Mouse (Mus musculus) heart, embryonic 12.5 days (tissue): ENCODE results near the gene Traip. TPM values are rescaled to one million over a fixed set of nuclear protein-coding genes. Genes with fewer than 3 reads are reported as not detected.

ENCODE experiments used
- ATAC-seq: fragments of 200-750 bp; cut with Nextera tagmentation; 2 replicates; pipeline ENCODE4 v1.8.0; 2017; ENCODE audit warnings: moderate TSS enrichment, moderate library complexity; ENCODE audit not compliant: insufficient number of reproducible peaks, low FRiP score
- H3K27ac ChIP-seq: fragments of 300-500 bp; sonication (generic); 2 replicates; pipeline ENCODE4 v1.5.1; 2016; ENCODE audit warnings: mild to moderate bottlenecking, moderate library complexity; ENCODE audit not compliant: poor library complexity, severe bottlenecking
- H3K27me3 ChIP-seq: fragments of 300-500 bp; sonication (generic); replicated peaks from 2 replicates; pipeline ENCODE4 v1.6.1; 2016; ENCODE audit warnings: mild to moderate bottlenecking, moderate library complexity
- H3K36me3 ChIP-seq: fragments of 300-500 bp; sonication (generic); 2 replicates; pipeline ENCODE4 v1.6.1; 2016; ENCODE audit warnings: mild to moderate bottlenecking, moderate library complexity
- H3K4me1 ChIP-seq: fragments of 300-500 bp; sonication (generic); replicated peaks from 2 replicates; pipeline ENCODE4 v1.6.1; 2016; ENCODE audit warnings: mild to moderate bottlenecking
- H3K4me2 ChIP-seq: fragments of 300-500 bp; sonication (generic); 2 replicates; pipeline ENCODE4 v1.6.1; 2016; ENCODE audit warnings: mild to moderate bottlenecking, moderate library complexity
- H3K4me3 ChIP-seq: fragments of 300-500 bp; sonication (generic); 2 replicates; pipeline ENCODE4 v1.5.1; 2016; ENCODE audit warnings: mild to moderate bottlenecking
- H3K9ac ChIP-seq: fragments of 300-500 bp; sonication (generic); 2 replicates; pipeline ENCODE4 v1.6.1; 2016; ENCODE audit warnings: mild to moderate bottlenecking, moderate library complexity
- H3K9me3 ChIP-seq: fragments of 300-500 bp; sonication (generic); replicated peaks from 2 replicates; pipeline ENCODE4 v1.6.1; 2016; ENCODE audit warnings: mild to moderate bottlenecking, moderate library complexity
- WGBS: fragments of 180-500 bp; shearing (Covaris S2); methylation state at CpG from one replicate; pipeline ENCODE4 v1.1.7; 2016; 5-methylcytosine and 5-hydroxymethylcytosine counted together
- polyA plus RNA-seq: library from polyadenylated mRNA; unstranded; fragments of >200 nt; fragmentation: Nextera tagmentation; extraction: Ambion mirVana; gene quantifications from 2 replicates; pipeline ENCODE4 v1.2.1, GENCODE M21; 2016

The Traip gene
- 12.4 and 13.1 TPM in 2 replicates for polyA plus RNA-seq

GRCm38 (mm10) chr9:107949922-107950235 lies at the start of gene Traip:
Gene Traip (plus strand): TSS chr9:107950136.
- H3K4me3 ChIP-seq: peak within 1 kb of the TSS; percentile 86
- H3K4me1 ChIP-seq: peaks cover 13% of the 10 kb centered on the region
- peak within 1 kb of the TSS; percentile 73 for H3K9ac ChIP-seq
- no peaks in the 10 kb centered on the region for H3K9me3 ChIP-seq
- peak within 1 kb of the TSS; percentile 79 for H3K4me2 ChIP-seq
- H3K27ac ChIP-seq: peak within 1 kb of the TSS; percentile 64
- H3K36me3 ChIP-seq: no peaks in the 10 kb centered on the region
- H3K27me3 ChIP-seq: 0 out of 2 replicates have a peak, but pooled peaks cover 3% of the 10 kb centered on the region
- no peak for ATAC-seq
- WGBS: 87% methylated on average over 10 of the region's 10 CpGs

GRCm38 (mm10) chr9:107900840-107901626 lies 48.9 kb upstream of the Traip start:
- no peak for ATAC-seq
- Histone ChIP-seq H3K4me3 (peak overlapping the region; percentile 41), H3K27ac (no peak overlapping the region), H3K4me2 (peak overlapping the region; percentile 76), H3K36me3 (peaks cover 18% of the 10 kb centered on the region; the same call in 1 of the 2 replicates), H3K9me3 (no peaks in the 10 kb centered on the region), H3K27me3 (peaks cover 42% of the 10 kb centered on the region), H3K9ac (peak overlapping the region; percentile 66), H3K4me1 (peaks cover 12% of the 10 kb centered on the region)
- 6% methylated on average over 44 of the region's 44 CpGs for WGBS

- peaks cover 17% of the 10 kb centered on the region for H3K4me1 ChIP-seq
- WGBS: 27% methylated on average over 17 of the region's 17 CpGs
- H3K27me3 ChIP-seq: peaks cover 42% of the 10 kb centered on the region
- H3K4me2 ChIP-seq: peak overlapping the region; percentile 76
- peaks cover 16% of the 10 kb centered on the region; the same call in 1 of the 2 replicates for H3K36me3 ChIP-seq
- peak overlapping the region; percentile 41 for H3K4me3 ChIP-seq
- no peaks in the 10 kb centered on the region for H3K9me3 ChIP-seq
- no peak for ATAC-seq
- H3K9ac ChIP-seq: peak overlapping the region; percentile 66; the same call in 1 of the 2 replicates
- H3K27ac ChIP-seq: no peak overlapping the region
Measured at GRCm38 (mm10) chr9:107901627-107901914, 48.4 kb upstream of the Traip start.

- 5% methylated on average over 4 of the region's 4 CpGs for WGBS
- Histone ChIP-seq H3K36me3 (peaks cover 16% of the 10 kb centered on the region; the same call in 1 of the 2 replicates), H3K9ac (no peak overlapping the region), H3K9me3 (no peaks in the 10 kb centered on the region), H3K4me1 (peaks cover 47% of the 10 kb centered on the region), H3K27ac (no peak overlapping the region), H3K4me2 (no peak overlapping the region), H3K4me3 (no peak overlapping the region), H3K27me3 (peaks cover 36% of the 10 kb centered on the region)
- ATAC-seq: peak; percentile 22; the same call in 1 of the 2 replicates
Measured at GRCm38 (mm10) chr9:107904726-107905125, 45.2 kb upstream of the Traip start.

- WGBS: 16% methylated on average over 19 of the region's 19 CpGs
- peak within 1 kb of the TSS; percentile 70 for H3K9ac ChIP-seq
- peak within 1 kb of the TSS; percentile 48 for H3K4me3 ChIP-seq
- peaks cover 8% of the 10 kb centered on the region; the same call in 1 of the 2 replicates for H3K36me3 ChIP-seq
- no peak within 1 kb of the TSS for H3K27ac ChIP-seq
- peak; percentile 78 for ATAC-seq
- peaks cover 48% of the 10 kb centered on the region for H3K4me1 ChIP-seq
- peaks cover 24% of the 10 kb centered on the region for H3K27me3 ChIP-seq
- no peaks in the 10 kb centered on the region for H3K9me3 ChIP-seq
- H3K4me2 ChIP-seq: peak within 1 kb of the TSS; percentile 90
Measured at GRCm38 (mm10) chr9:107906252-107906966, 43.5 kb upstream of the Traip start, which contains the start of gene Mst1r. Gene Mst1r (plus strand): TSS chr9:107906873.

GRCm38 (mm10) chr9:107906967-107907800 lies 42.8 kb upstream of the Traip start:
- WGBS: 51% methylated on average over 31 of the region's 31 CpGs
- H3K27ac ChIP-seq: no peak overlapping the region
- H3K4me1 ChIP-seq: peaks cover 48% of the 10 kb centered on the region
- H3K27me3 ChIP-seq: peaks cover 17% of the 10 kb centered on the region
- peak overlapping the region; percentile 90 for H3K4me2 ChIP-seq
- no peaks in the 10 kb centered on the region for H3K9me3 ChIP-seq
- H3K4me3 ChIP-seq: peak overlapping the region; percentile 48
- H3K36me3 ChIP-seq: peaks cover 8% of the 10 kb centered on the region; the same call in 1 of the 2 replicates
- no peak for ATAC-seq
- peak overlapping the region; percentile 70 for H3K9ac ChIP-seq

GRCm38 (mm10) chr9:107907801-107908120 lies 42.2 kb upstream of the Traip start:
- Histone ChIP-seq H3K27ac (no peak overlapping the region), H3K9me3 (no peaks in the 10 kb centered on the region), H3K4me3 (peak overlapping the region; percentile 48)

GRCm38 (mm10) chr9:107908410-107909158 lies 41.4 kb upstream of the Traip start:
- Histone ChIP-seq H3K36me3 (no peaks in the 10 kb centered on the region), H3K27me3 (peaks cover 9% of the 10 kb centered on the region; the same call in 1 of the 2 replicates), H3K9me3 (no peaks in the 10 kb centered on the region), H3K4me1 (peaks cover 56% of the 10 kb centered on the region), H3K4me3 (peak overlapping the region; percentile 48), H3K4me2 (peak overlapping the region; percentile 90), H3K9ac (peak overlapping the region; percentile 51), H3K27ac (peak overlapping the region; percentile 1; the same call in 1 of the 2 replicates)
- 28% methylated on average over 18 of the region's 18 CpGs for WGBS
- ATAC-seq: no peak

More at GRCm38 (mm10) chr9:107907801-107908120, 42.2 kb upstream of the Traip start:
- 70% methylated on average over 14 of the region's 14 CpGs for WGBS
- H3K27me3 ChIP-seq: peaks cover 12% of the 10 kb centered on the region
- peak overlapping the region; percentile 51; the same call in 1 of the 2 replicates for H3K9ac ChIP-seq
- ATAC-seq: no peak
- H3K4me2 ChIP-seq: peak overlapping the region; percentile 90
- peaks cover 4% of the 10 kb centered on the region; the same call in 1 of the 2 replicates for H3K36me3 ChIP-seq
- H3K4me1 ChIP-seq: peaks cover 50% of the 10 kb centered on the region

GRCm38 (mm10) chr9:107910025-107910769 lies 39.7 kb upstream of the Traip start:
- peak overlapping the region; percentile 20 for H3K4me2 ChIP-seq
- H3K27ac ChIP-seq: peak overlapping the region; percentile 23; the same call in 1 of the 2 replicates
- H3K27me3 ChIP-seq: peaks cover 18% of the 10 kb centered on the region
- H3K9ac ChIP-seq: no peak overlapping the region
- ATAC-seq: no peak
- 66% methylated on average over 15 of the region's 15 CpGs for WGBS
- H3K36me3 ChIP-seq: no peaks in the 10 kb centered on the region
- H3K4me3 ChIP-seq: no peak overlapping the region
- H3K9me3 ChIP-seq: no peaks in the 10 kb centered on the region
- H3K4me1 ChIP-seq: peaks cover 54% of the 10 kb centered on the region
